Mouse (Mus musculus) limb, embryonic 13.5 days (tissue): Measurements from ENCODE around the gene B4gat1. TPM values are rescaled to one million over a fixed set of nuclear protein-coding genes. Genes with fewer than 3 reads are reported as not detected.

ENCODE experiments used
- ATAC-seq: fragments of 200-750 bp; cut with Nextera tagmentation; 2 replicates; pipeline ENCODE4 v1.8.0; 2017; ENCODE audit warnings: low read depth, moderate number of reproducible peaks, moderate TSS enrichment; ENCODE audit not compliant: low FRiP score
- H3K27ac ChIP-seq: fragments of 300-500 bp; sonication (generic); 2 replicates; pipeline ENCODE4 v1.5.1; 2015; ENCODE audit warnings: inconsistent platforms, mild to moderate bottlenecking, moderate library complexity
- H3K27me3 ChIP-seq: fragments of 300-500 bp; sonication (generic); 2 replicates; pipeline ENCODE4 v1.6.1; 2015; ENCODE audit warnings: mild to moderate bottlenecking, inconsistent platforms
- H3K36me3 ChIP-seq: fragments of 300-500 bp; sonication (generic); 2 replicates; pipeline ENCODE4 v1.6.1; 2015; ENCODE audit warnings: inconsistent platforms, mild to moderate bottlenecking, moderate library complexity
- H3K4me1 ChIP-seq: fragments of 300-500 bp; sonication (generic); 2 replicates; pipeline ENCODE4 v1.6.1; 2015; ENCODE audit warnings: inconsistent platforms
- H3K4me2 ChIP-seq: fragments of 300-500 bp; sonication (generic); replicated peaks from 2 replicates; pipeline ENCODE4 v1.6.1; 2015; ENCODE audit warnings: inconsistent platforms, mild to moderate bottlenecking, moderate library complexity
- H3K4me3 ChIP-seq: fragments of 300-500 bp; sonication (generic); 2 replicates; pipeline ENCODE4 v1.5.1; 2015; ENCODE audit warnings: moderate library complexity, mild to moderate bottlenecking, inconsistent platforms
- H3K9ac ChIP-seq: fragments of 300-500 bp; sonication (generic); 2 replicates; pipeline ENCODE4 v1.6.1; 2015; ENCODE audit warnings: mild to moderate bottlenecking, inconsistent platforms
- H3K9me3 ChIP-seq: fragments of 300-500 bp; sonication (generic); 2 replicates; pipeline ENCODE4 v1.6.1; 2016; ENCODE audit warnings: inconsistent platforms
- WGBS: fragments of 180-500 bp; shearing (Covaris S2); methylation state at CpG from one replicate; pipeline ENCODE4 v1.1.7; 2015; 5-methylcytosine and 5-hydroxymethylcytosine counted together
- polyA plus RNA-seq: library from polyadenylated mRNA; unstranded; fragments of >200 nt; fragmentation: Nextera tagmentation; extraction: Ambion mirVana; gene quantifications from 2 replicates; pipeline ENCODE4 v1.2.1, GENCODE M21; 2015

The B4gat1 gene
- polyA plus RNA-seq, 1 experiment from 2014 or later = 52.1 TPM

- H3K4me3 ChIP-seq = peak overlapping the region; percentile 86
- no peaks in the 10 kb centered on the region for H3K9me3 ChIP-seq
- no peaks in the 10 kb centered on the region for H3K27me3 ChIP-seq
- peak overlapping the region; percentile 84 for H3K27ac ChIP-seq
- H3K4me2 ChIP-seq = peak overlapping the region; percentile 99
- peaks cover 37% of the 10 kb centered on the region for H3K4me1 ChIP-seq
- peaks cover 8% of the 10 kb centered on the region for H3K36me3 ChIP-seq
- peak; percentile 46 for ATAC-seq
- 5% methylated on average over 32 of the region's 32 CpGs for WGBS
- H3K9ac ChIP-seq = peak overlapping the region; percentile 92
Observed at GRCm38 (mm10) chr19:5037678-5038571, 701 bp upstream of the B4gat1 start.

DNA sequence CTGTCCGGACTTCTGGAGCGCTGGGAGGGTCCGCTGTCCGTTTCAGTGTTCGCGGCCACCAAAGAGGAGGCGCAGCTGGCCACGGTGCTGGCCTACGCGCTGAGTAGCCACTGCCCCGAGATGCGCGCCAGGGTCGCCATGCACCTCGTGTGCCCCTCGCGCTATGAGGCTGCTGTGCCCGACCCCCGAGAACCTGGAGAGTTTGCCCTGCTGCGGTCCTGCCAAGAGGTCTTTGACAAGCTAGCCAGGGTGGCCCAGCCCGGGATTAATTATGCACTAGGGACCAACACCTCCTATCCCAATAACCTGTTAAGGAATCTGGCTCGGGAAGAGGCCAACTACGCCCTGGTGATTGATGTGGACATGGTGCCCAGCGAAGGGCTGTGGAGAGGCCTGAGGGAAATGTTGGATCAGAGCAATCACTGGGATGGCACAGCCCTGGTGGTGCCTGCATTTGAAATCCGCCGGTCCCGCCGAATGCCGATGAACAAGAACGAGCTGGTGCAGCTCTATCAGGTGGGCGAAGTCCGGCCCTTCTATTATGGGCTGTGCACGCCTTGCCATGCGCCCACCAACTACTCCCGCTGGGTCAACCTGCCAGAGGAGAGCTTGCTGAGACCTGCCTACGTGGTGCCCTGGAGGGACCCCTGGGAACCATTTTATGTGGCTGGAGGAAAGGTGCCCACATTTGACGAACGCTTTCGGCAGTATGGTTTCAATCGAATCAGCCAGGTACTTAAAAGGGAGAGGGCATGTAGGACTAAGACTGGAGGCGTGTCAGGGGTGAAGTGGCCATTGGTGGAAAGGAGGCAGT is 882 bp downstream of the B4gat1 start:
- peak; percentile 10; the same call in 1 of the 2 replicates for ATAC-seq
- H3K27ac ChIP-seq = no peak overlapping the region
- no peaks in the 10 kb centered on the region for H3K27me3 ChIP-seq
- H3K9me3 ChIP-seq = no peaks in the 10 kb centered on the region
- peaks cover 37% of the 10 kb centered on the region for H3K4me1 ChIP-seq
- peak overlapping the region; percentile 92 for H3K9ac ChIP-seq
- H3K4me3 ChIP-seq = peak overlapping the region; percentile 86
- peaks cover 17% of the 10 kb centered on the region for H3K36me3 ChIP-seq
- peak overlapping the region; percentile 99 for H3K4me2 ChIP-seq
- 11% methylated on average over 41 of the region's 41 CpGs for WGBS

GRCm38 (mm10) chr19:5040862-5041523 is 2.4 kb downstream of the B4gat1 start, which contains the start of gene Brms1:
Gene Brms1 (plus strand): TSS chr19:5041354.
- 8% methylated on average over 40 of the region's 40 CpGs for WGBS
- peak within 1 kb of the TSS; percentile 99 for H3K4me2 ChIP-seq
- no peaks in the 10 kb centered on the region for H3K27me3 ChIP-seq
- ATAC-seq = peak; percentile 64
- H3K27ac ChIP-seq = no peak within 1 kb of the TSS
- H3K4me3 ChIP-seq = peak within 1 kb of the TSS; percentile 86
- H3K9me3 ChIP-seq = no peaks in the 10 kb centered on the region
- H3K36me3 ChIP-seq = peaks cover 18% of the 10 kb centered on the region
- peaks cover 37% of the 10 kb centered on the region for H3K4me1 ChIP-seq
- H3K9ac ChIP-seq = peak within 1 kb of the TSS; percentile 87

DNA sequence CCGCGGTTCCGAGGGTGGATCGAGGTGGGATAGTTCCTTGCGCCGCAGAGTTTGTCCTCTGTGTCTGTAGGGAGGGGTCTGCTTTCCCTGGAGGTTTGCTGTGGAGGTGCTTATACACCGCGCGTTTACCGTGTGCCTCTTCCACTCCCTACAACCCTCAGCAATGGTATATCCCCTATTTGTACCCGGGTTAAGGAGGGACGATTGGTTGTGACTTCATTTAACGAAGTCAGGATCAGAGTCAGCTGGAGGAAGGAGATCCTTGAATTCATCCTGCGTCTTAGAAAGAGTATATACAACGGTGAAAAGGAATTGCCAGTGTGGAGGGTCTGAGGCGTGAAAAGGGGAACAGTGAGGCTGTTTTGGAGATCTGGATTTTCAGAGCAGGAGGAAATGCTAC is 3.0 kb downstream of the B4gat1 start:
- Histone ChIP-seq H3K36me3 (peaks cover 24% of the 10 kb centered on the region), H3K9ac (peak overlapping the region; percentile 87), H3K27ac (no peak overlapping the region), H3K4me1 (peaks cover 37% of the 10 kb centered on the region), H3K9me3 (no peaks in the 10 kb centered on the region), H3K4me3 (peak overlapping the region; percentile 86), H3K27me3 (no peaks in the 10 kb centered on the region), H3K4me2 (peak overlapping the region; percentile 99)
- no peak for ATAC-seq
- WGBS = 1% methylated on average over 16 of the region's 16 CpGs

GRCm38 (mm10) chr19:5045531-5045930 is 6.9 kb downstream of the B4gat1 start:
- Histone ChIP-seq H3K27me3 (peaks cover 12% of the 10 kb centered on the region), H3K4me3 (no peak overlapping the region), H3K27ac (no peak overlapping the region), H3K9ac (no peak overlapping the region), H3K4me1 (peaks cover 24% of the 10 kb centered on the region), H3K4me2 (no peak overlapping the region), H3K9me3 (no peaks in the 10 kb centered on the region), H3K36me3 (peaks cover 55% of the 10 kb centered on the region)
- 80% methylated on average over 4 of the region's 4 CpGs for WGBS
- no peak for ATAC-seq

- Histone ChIP-seq H3K27me3 (peaks cover 41% of the 10 kb centered on the region), H3K36me3 (peaks cover 50% of the 10 kb centered on the region)
- WGBS = 84% methylated on average over 14 of the region's 14 CpGs
Observed at GRCm38 (mm10) chr19:5048138-5049056, 9.8 kb downstream of the B4gat1 start.

GRCm38 (mm10) chr19:5049325-5049724 is 10.7 kb downstream of the B4gat1 start:
- Histone ChIP-seq H3K4me1 (peaks cover 25% of the 10 kb centered on the region), H3K27ac (no peak overlapping the region), H3K36me3 (peaks cover 43% of the 10 kb centered on the region), H3K27me3 (peaks cover 50% of the 10 kb centered on the region), H3K4me2 (no peak overlapping the region), H3K9ac (no peak overlapping the region), H3K9me3 (no peaks in the 10 kb centered on the region), H3K4me3 (no peak overlapping the region)
- 79% methylated on average over 6 of the region's 6 CpGs for WGBS
- no peak for ATAC-seq

More at GRCm38 (mm10) chr19:5048138-5049056, 9.8 kb downstream of the B4gat1 start:
- Histone ChIP-seq H3K9ac (no peak overlapping the region), H3K27ac (no peak overlapping the region), H3K4me3 (no peak overlapping the region), H3K9me3 (no peaks in the 10 kb centered on the region), H3K4me2 (no peak overlapping the region), H3K4me1 (peaks cover 25% of the 10 kb centered on the region)
- no peak for ATAC-seq

- Histone ChIP-seq H3K27ac (no peak within 1 kb of the TSS), H3K27me3 (peaks cover 60% of the 10 kb centered on the region), H3K9me3 (no peaks in the 10 kb centered on the region), H3K36me3 (peaks cover 43% of the 10 kb centered on the region), H3K9ac (peak within 1 kb of the TSS; percentile 50), H3K4me3 (peak within 1 kb of the TSS; percentile 24), H3K4me2 (peak within 1 kb of the TSS; percentile 47), H3K4me1 (peaks cover 25% of the 10 kb centered on the region)
- WGBS = 15% methylated on average over 14 of the region's 14 CpGs
- no peak for ATAC-seq
Observed at GRCm38 (mm10) chr19:5050047-5050905, 11.7 kb downstream of the B4gat1 start, which contains the start of gene Rin1. Gene Rin1 (plus strand): TSS chr19:5050481.

DNA sequence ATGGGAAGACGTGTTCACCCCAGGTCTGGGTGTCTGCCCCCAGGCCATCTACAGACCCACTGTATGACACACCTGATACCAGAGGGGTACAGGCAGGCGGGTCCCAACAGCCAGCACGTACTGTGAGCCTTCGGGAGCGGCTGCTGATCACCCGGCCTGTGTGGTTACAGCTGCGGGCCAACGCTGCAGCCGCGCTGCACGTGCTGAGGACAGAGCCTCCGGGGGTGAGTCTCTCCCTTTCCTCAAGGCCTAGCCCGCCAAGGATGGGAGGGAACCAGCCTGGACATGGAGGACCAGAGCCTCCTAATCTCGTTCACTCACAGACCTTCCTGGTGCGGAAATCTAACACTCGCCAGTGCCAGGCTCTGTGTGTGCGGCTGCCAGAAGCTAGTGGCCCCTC is 12.4 kb downstream of the B4gat1 start:
- Histone ChIP-seq H3K27ac (no peak overlapping the region), H3K4me3 (peak overlapping the region; percentile 24), H3K27me3 (peaks cover 63% of the 10 kb centered on the region), H3K36me3 (peaks cover 37% of the 10 kb centered on the region), H3K4me2 (peak overlapping the region; percentile 47), H3K9ac (peak overlapping the region; percentile 50), H3K4me1 (peaks cover 25% of the 10 kb centered on the region), H3K9me3 (no peaks in the 10 kb centered on the region)
- ATAC-seq = no peak
- WGBS = 5% methylated on average over 17 of the region's 17 CpGs

DNA sequence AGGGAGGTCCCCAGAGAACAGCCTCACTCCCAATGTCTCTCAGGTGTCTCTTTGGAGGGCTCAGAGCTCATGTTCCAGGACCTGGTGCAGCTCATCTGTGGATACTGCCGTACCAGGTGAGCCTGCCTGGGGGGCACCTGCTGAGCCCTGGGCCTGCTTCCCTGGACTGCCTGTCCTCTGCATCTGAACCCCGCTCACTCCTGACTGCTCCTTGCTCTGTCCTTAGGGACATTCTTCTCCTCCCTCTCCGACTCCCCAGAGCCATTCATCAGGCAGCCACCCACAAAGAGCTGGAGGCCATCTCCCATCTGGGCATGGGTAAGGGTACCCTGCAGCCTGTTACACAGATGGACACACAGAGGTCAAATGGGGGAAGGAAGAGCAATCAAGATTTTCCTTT is 12.9 kb downstream of the B4gat1 start:
- Histone ChIP-seq H3K4me3 (peak overlapping the region; percentile 24; the same call in 1 of the 2 replicates), H3K9me3 (no peaks in the 10 kb centered on the region), H3K27ac (no peak overlapping the region), H3K9ac (0 out of 2 replicates have a peak overlapping the region, but pooled peaks have one; percentile 50), H3K27me3 (peaks cover 63% of the 10 kb centered on the region), H3K4me1 (peaks cover 28% of the 10 kb centered on the region), H3K4me2 (peak overlapping the region; percentile 47), H3K36me3 (peaks cover 32% of the 10 kb centered on the region)
- no peak for ATAC-seq
- 39% methylated on average over 3 of the region's 3 CpGs for WGBS
